Mouse (Mus musculus): ENCODE results near the gene Dnali1. TPM values are rescaled to one million over a fixed set of nuclear protein-coding genes. Genes with fewer than 3 reads are reported as not detected.
A peak's percentile ranks its signal among the peaks of the same experiment; 100 is the strongest.

Dnali1 gene
- total and polyA plus RNA-seq, 2 experiments from 2014 or later, result not detected

DNA sequence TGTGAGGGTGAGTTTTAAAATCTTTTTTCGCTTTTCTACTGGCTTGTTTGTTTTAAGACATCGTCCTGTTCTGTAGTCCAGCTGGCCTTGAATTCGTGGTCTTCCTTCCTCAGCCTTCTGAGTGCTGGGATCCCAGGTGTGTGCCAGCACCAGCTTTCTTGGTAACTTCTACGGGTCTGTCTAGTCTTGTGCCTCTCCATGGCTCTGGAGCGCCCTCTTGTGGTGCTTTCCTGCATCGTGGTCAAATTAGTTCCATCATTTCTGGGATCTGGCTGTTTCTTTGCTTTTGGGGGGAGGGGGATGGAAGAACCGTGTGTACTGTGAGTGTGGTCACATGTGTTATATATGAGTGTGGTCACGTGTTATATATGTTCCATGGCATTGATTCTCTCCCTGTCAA is 34.0 kb upstream of the Dnali1 start:
- DNase-seq (ENCODE audit: low spot score) (peak; percentile 59), ATAC-seq (ENCODE audit: insufficient read depth, low read depth) (0 out of 2 replicates have a peak, but pooled peaks have one; percentile 27)
- Histone ChIP-seq H3K36me3 (replicated peaks; ENCODE audit: control insufficient read depth, insufficient read depth, low read length) (peaks cover 21% of the 10 kb centered on the region), H3K27me3 (ENCODE audit: control insufficient read depth, insufficient read depth, low read length) (no peaks in the 10 kb centered on the region), H3K27ac (ENCODE audit: low read depth) (no peak overlapping the region), H3K4me2 (ENCODE audit: low read depth, low read length) (no peak overlapping the region), H3K9ac (replicated peaks; ENCODE audit: low read depth, low read length) (no peak overlapping the region), H3K4me3 (ENCODE audit: low read depth, low read length) (no peak overlapping the region), H3K9me3 (replicated peaks; ENCODE audit: control insufficient read depth, low read length) (no peaks in the 10 kb centered on the region), H3K4me1 (ENCODE audit: control insufficient read depth, insufficient read depth) (no peaks in the 10 kb centered on the region)
- 12% methylated on average over 8 of the region's 8 CpGs for WGBS
- TF ChIP-seq EP300 (IDR thresholded peaks at IDR 0.05; ENCODE audit: low read depth) (no peak), CTCF (IDR thresholded peaks at IDR 0.05; ENCODE audit: low read depth) (peak; percentile 91)

GRCm38 (mm10) chr4:125097412-125097811 is 31.9 kb upstream of the Dnali1 start:
- Histone ChIP-seq H3K9ac (replicated peaks; ENCODE audit: low read depth, low read length) (no peak overlapping the region), H3K9me3 (replicated peaks; ENCODE audit: control insufficient read depth, low read length) (no peaks in the 10 kb centered on the region), H3K4me2 (ENCODE audit: low read depth, low read length) (no peak overlapping the region), H3K36me3 (replicated peaks; ENCODE audit: control insufficient read depth, insufficient read depth, low read length) (peaks cover 7% of the 10 kb centered on the region; the same call in 1 of the 2 replicates), H3K4me1 (ENCODE audit: control insufficient read depth, insufficient read depth) (no peaks in the 10 kb centered on the region), H3K27me3 (ENCODE audit: control insufficient read depth, insufficient read depth, low read length) (no peaks in the 10 kb centered on the region), H3K4me3 (ENCODE audit: low read depth, low read length) (no peak overlapping the region), H3K27ac (ENCODE audit: low read depth) (no peak overlapping the region)
- 79% methylated on average over 4 of the region's 4 CpGs for WGBS
- no peak for TF ChIP-seq EP300 (IDR thresholded peaks at IDR 0.05; ENCODE audit: low read depth)
- DNase-seq (ENCODE audit: low spot score), result no peak
- no peak for ATAC-seq (ENCODE audit: insufficient read depth, low read depth)

DNA sequence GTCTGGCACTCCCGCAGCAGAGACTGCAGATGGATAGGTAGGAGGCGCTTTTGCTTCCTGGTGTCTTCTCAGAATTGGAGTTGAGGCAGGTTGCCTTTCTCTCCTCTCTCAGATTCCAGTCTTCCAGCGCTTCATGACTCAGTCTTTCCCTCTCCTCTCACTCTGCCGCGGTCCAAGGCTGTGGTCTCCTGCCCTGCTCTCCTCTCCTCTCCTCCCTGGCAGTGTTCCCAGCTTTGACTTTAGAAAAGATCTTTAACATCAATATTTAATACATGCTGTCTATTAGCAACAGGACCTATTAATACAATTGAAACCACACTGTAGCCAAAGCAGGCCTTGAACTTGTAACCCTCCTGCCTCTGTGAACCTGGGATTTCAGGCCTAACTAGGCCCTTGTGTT is 30.6 kb upstream of the Dnali1 start:
- no peaks in the 10 kb centered on the region for H3K9me3 ChIP-seq (replicated peaks; ENCODE audit: control insufficient read depth, low read length)

GRCm38 (mm10) chr4:125093031-125093430 is 27.5 kb upstream of the Dnali1 start:
- Histone ChIP-seq H3K9me3 (replicated peaks; ENCODE audit: control insufficient read depth, low read length) (no peaks in the 10 kb centered on the region), H3K9ac (replicated peaks; ENCODE audit: low read depth, low read length) (no peak overlapping the region), H3K4me3 (ENCODE audit: low read depth, low read length) (no peak overlapping the region), H3K36me3 (replicated peaks; ENCODE audit: control insufficient read depth, insufficient read depth, low read length) (peaks cover 40% of the 10 kb centered on the region), H3K27ac (ENCODE audit: low read depth) (no peak overlapping the region), H3K27me3 (ENCODE audit: control insufficient read depth, insufficient read depth, low read length) (no peaks in the 10 kb centered on the region), H3K4me2 (ENCODE audit: low read depth, low read length) (no peak overlapping the region), H3K4me1 (ENCODE audit: control insufficient read depth, insufficient read depth) (no peaks in the 10 kb centered on the region)
- TF ChIP-seq EP300 (IDR thresholded peaks at IDR 0.05; ENCODE audit: low read depth) (no peak), CTCF (IDR thresholded peaks at IDR 0.05; ENCODE audit: low read depth) (no peak)
- no peak for DNase-seq (ENCODE audit: low spot score)
- ATAC-seq (ENCODE audit: insufficient read depth, low read depth), result no peak
- 85% methylated on average over 5 of the region's 5 CpGs for WGBS

More for the DNA sequence above, 30.6 kb upstream of the Dnali1 start:
- TF ChIP-seq EP300 (IDR thresholded peaks at IDR 0.05; ENCODE audit: low read depth) (no peak), CTCF (IDR thresholded peaks at IDR 0.05; ENCODE audit: low read depth) (no peak)
- WGBS, result 82% methylated on average over 5 of the region's 5 CpGs
- Histone ChIP-seq H3K4me2 (ENCODE audit: low read depth, low read length) (no peak overlapping the region), H3K27me3 (ENCODE audit: control insufficient read depth, insufficient read depth, low read length) (no peaks in the 10 kb centered on the region), H3K4me1 (ENCODE audit: control insufficient read depth, insufficient read depth) (no peaks in the 10 kb centered on the region), H3K9ac (replicated peaks; ENCODE audit: low read depth, low read length) (no peak overlapping the region), H3K27ac (ENCODE audit: low read depth) (no peak overlapping the region), H3K36me3 (replicated peaks; ENCODE audit: control insufficient read depth, insufficient read depth, low read length) (peaks cover 16% of the 10 kb centered on the region; the same call in 1 of the 2 replicates), H3K4me3 (ENCODE audit: low read depth, low read length) (no peak overlapping the region)
- ATAC-seq (ENCODE audit: insufficient read depth, low read depth) (no peak), DNase-seq (ENCODE audit: low spot score) (no peak)

DNA sequence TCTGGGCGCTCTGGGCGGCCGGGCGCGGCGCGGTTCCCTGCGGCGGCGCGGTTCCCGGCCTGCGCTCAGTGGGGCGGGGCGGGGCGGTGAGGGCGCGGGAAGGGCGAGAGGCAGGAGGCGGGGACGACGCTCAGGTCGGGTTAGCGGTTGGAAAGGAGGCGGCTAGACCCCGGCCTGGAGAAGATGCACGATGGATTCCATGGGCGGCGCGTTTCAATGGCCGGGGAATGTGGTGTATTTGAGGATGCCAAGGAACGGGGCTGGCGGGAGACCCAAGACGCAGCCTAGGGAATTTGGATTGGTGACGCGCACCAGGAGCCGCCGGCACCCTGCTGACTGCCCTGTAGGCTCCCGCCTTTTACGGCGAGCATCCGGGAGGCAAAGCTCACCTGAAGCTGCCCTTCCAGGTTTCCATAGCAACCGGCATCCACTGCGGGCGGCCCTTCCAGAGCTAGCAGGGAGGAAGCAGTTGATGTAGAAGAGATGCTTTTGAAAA is 19.9 kb upstream of the Dnali1 start:
- Histone ChIP-seq H3K36me3 (replicated peaks; ENCODE audit: control insufficient read depth, insufficient read depth, low read length) (peaks cover 23% of the 10 kb centered on the region), H3K4me3 (ENCODE audit: low read depth, low read length) (peak overlapping the region; percentile 80), H3K27ac (ENCODE audit: low read depth) (peak overlapping the region; percentile 97), H3K9me3 (replicated peaks; ENCODE audit: control insufficient read depth, low read length) (no peaks in the 10 kb centered on the region), H3K27me3 (ENCODE audit: control insufficient read depth, insufficient read depth, low read length) (no peaks in the 10 kb centered on the region), H3K4me2 (ENCODE audit: low read depth, low read length) (peak overlapping the region; percentile 95), H3K9ac (replicated peaks; ENCODE audit: low read depth, low read length) (peak overlapping the region; percentile 72), H3K4me1 (ENCODE audit: control insufficient read depth, insufficient read depth) (peaks cover 12% of the 10 kb centered on the region)
- peak; percentile 96 for ATAC-seq (ENCODE audit: insufficient read depth, low read depth)
- DNase-seq (ENCODE audit: low spot score), result peak; percentile 58
- WGBS, result under 1% methylated on average over 39 of the region's 45 CpGs
- TF ChIP-seq CTCF (IDR thresholded peaks at IDR 0.05; ENCODE audit: low read depth) (no peak), EP300 (IDR thresholded peaks at IDR 0.05; ENCODE audit: low read depth) (no peak)
